Mouse (Mus musculus) liver, embryonic 14.5 days (tissue): ENCODE data around the gene Adgrf3. TPM values are rescaled to one million over a fixed set of nuclear protein-coding genes. Genes with fewer than 3 reads are reported as not detected.

Source experiments
- ATAC-seq: fragments of 200-750 bp; cut with Nextera tagmentation; 2 replicates; pipeline ENCODE4 v1.8.0; 2017; ENCODE audit warnings: moderate number of reproducible peaks, mild to moderate bottlenecking, moderate library complexity; ENCODE audit not compliant: insufficient read depth
- DNase-seq, 3 experiments: peaks; one replicate each; pipeline ENCODE4 v3.0.0-alpha.2; 2012 to 2013; ENCODE audit warnings: low read depth in 3 of 3, low spot score in 3 of 3
- H3K27ac ChIP-seq: fragments of 300-500 bp; sonication (generic); 2 replicates; pipeline ENCODE4 v1.5.1; 2014; ENCODE audit warnings: moderate library complexity, mild to moderate bottlenecking, control low read depth, inconsistent platforms
- H3K27me3 ChIP-seq: fragments of 300-500 bp; sonication (generic); 2 replicates; pipeline ENCODE4 v1.6.1; 2014; ENCODE audit warnings: mild to moderate bottlenecking, low read length, moderate library complexity; ENCODE audit not compliant: control insufficient read depth, insufficient read depth
- H3K36me3 ChIP-seq: fragments of 300-500 bp; sonication (generic); replicated peaks from 2 replicates; pipeline ENCODE4 v1.6.1; 2014; ENCODE audit warnings: low read depth; ENCODE audit not compliant: control insufficient read depth, insufficient read depth
- H3K4me1 ChIP-seq, 2 experiments: fragments of 200-500 bp in 1 of 2; fragments of 300-500 bp in 1 of 2; sonication (generic) in 1 of 2; replicated peaks; 2 replicates each; pipeline ENCODE4 v1.6.1; 2012 to 2014; ENCODE audit warnings: antibody characterized with exemption in 1 of 2, inconsistent platforms in 1 of 2, low read length in 1 of 2; ENCODE audit not compliant: control insufficient read depth in 2 of 2, insufficient read depth in 2 of 2
- H3K4me2 ChIP-seq: fragments of 300-500 bp; sonication (generic); 2 replicates; pipeline ENCODE4 v1.6.1; 2014; ENCODE audit warnings: low read depth, mild to moderate bottlenecking, control low read depth, moderate library complexity
- H3K4me3 ChIP-seq, 2 experiments: fragments of 200-500 bp in 1 of 2; fragments of 300-500 bp in 1 of 2; sonication (generic) in 1 of 2; 2 replicates each; pipeline ENCODE4 v1.5.1; 2012 to 2014; ENCODE audit warnings: low read depth in 2 of 2, low read length in 2 of 2, mild to moderate bottlenecking in 2 of 2, control low read depth in 1 of 2, inconsistent platforms in 1 of 2, moderate library complexity in 1 of 2; ENCODE audit not compliant: insufficient read depth in 1 of 2
- H3K9ac ChIP-seq: fragments of 300-500 bp; sonication (generic); replicated peaks from 2 replicates; pipeline ENCODE4 v1.6.1; 2014; ENCODE audit warnings: mild to moderate bottlenecking, control low read depth, moderate library complexity
- H3K9me3 ChIP-seq: fragments of 300-500 bp; sonication (generic); 2 replicates; pipeline ENCODE4 v1.6.1; 2016; ENCODE audit warnings: low read length, mixed read lengths; ENCODE audit not compliant: control insufficient read depth
- CTCF ChIP-seq: IDR thresholded peaks from 2 replicates; pipeline ENCODE4 v1.5.1; 2016; ENCODE audit warnings: antibody characterized with exemption, low read depth, control low read depth
- EP300 ChIP-seq: IDR thresholded peaks from 2 replicates; pipeline ENCODE4 v1.6.1; 2016; ENCODE audit warnings: antibody characterized with exemption, low read depth
- WGBS: fragments of 180-500 bp; shearing (Covaris S2); extraction: QIAGEN DNeasy Blood & Tissue Kit; methylation state at CpG from one replicate; pipeline ENCODE4 v1.1.7; 2014; ENCODE audit not compliant: insufficient replicate concordance; 5-methylcytosine and 5-hydroxymethylcytosine counted together
- polyA plus RNA-seq, 2 experiments: library from polyadenylated mRNA; depleted of rRNA in 1 of 2; stranded (reverse) in 1 of 2; unstranded in 1 of 2; fragments of >200 nt; fragmentation: Nextera tagmentation in 1 of 2; extraction: Ambion mirVana in 1 of 2; gene quantifications; 2 replicates each; pipeline versions ENCODE4 v1.2.1 to v1.2.3; 2012 to 2014

Gene Adgrf3
- polyA plus RNA-seq, 2 experiments, result 0.01 TPM; not detected in 1

DNA sequence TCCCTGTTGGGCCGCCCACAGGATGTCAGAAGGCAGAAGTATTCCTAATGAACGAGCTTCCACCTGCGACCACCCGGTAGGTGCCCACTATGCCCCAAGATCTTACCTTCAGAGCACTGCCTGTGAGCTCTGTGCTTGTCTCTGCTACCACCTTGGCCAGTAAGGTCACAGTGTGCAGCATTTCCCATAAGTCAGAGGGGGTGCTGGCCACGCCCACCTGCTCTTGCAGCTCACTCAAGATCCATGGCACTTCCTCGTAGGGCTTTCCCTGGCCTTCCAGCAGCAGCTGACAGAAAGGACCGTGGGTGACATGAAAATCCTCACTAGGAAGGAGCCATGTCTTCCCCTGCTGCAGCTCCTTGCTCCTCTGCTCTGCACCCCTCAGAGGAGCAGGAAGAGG, 7.3 kb downstream of the Adgrf3 start:
- ATAC-seq (no peak), DNase-seq (no peak)
- Histone ChIP-seq H3K4me3 (no peak overlapping the region), H3K4me2 (no peak overlapping the region), H3K36me3 (no peaks in the 10 kb centered on the region), H3K9ac (no peak overlapping the region), H3K9me3 (no peaks in the 10 kb centered on the region), H3K27ac (no peak overlapping the region), H3K4me1 (0 out of 4 replicates have a peak, but pooled peaks cover 0 to 5% of the 10 kb centered on the region in 2 experiments), H3K27me3 (no peaks in the 10 kb centered on the region)
- no peak for TF ChIP-seq EP300
- TF ChIP-seq CTCF, result no peak
- 20% methylated on average over 7 of the region's 7 CpGs for WGBS

DNA sequence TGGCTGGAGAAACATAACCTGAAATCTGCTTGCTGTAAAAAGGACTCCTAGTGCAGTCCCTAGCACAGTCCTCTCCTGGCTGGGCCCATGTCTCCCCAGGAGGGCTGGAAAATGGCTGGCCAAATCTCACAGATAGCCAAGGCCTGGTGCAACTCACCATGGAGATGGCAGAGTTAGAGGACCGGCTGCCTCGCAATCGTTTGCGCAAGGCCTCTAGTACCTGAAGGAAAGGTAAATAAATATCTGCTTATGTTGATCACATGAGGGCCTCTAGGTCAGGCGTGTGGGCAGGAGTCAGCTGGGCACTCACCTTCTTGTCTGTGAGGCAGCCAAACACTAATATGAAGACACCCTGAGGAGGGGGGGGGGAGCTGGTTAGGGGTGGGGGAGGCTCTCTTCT, 10.2 kb downstream of the Adgrf3 start:
- Histone ChIP-seq H3K4me3 (no peak overlapping the region), H3K9me3 (no peaks in the 10 kb centered on the region), H3K36me3 (no peaks in the 10 kb centered on the region), H3K27me3 (no peaks in the 10 kb centered on the region), H3K4me2 (no peak overlapping the region), H3K27ac (no peak overlapping the region), H3K9ac (no peak overlapping the region), H3K4me1 (0 out of 4 replicates have a peak, but pooled peaks cover 0 to 3% of the 10 kb centered on the region in 2 experiments)
- no peak for DNase-seq
- no peak for ATAC-seq
- no peak for TF ChIP-seq CTCF
- WGBS, result 70% methylated on average over 5 of the region's 5 CpGs

- 56% methylated on average over 1 of the region's 1 CpGs for WGBS
- Histone ChIP-seq H3K9ac (no peak overlapping the region), H3K27me3 (no peaks in the 10 kb centered on the region), H3K27ac (no peak overlapping the region), H3K4me3 (no peak overlapping the region), H3K9me3 (no peaks in the 10 kb centered on the region), H3K4me1 (peaks cover 0 to 2% of the 10 kb centered on the region in 2 experiments; a peak in 1 of 4 replicates), H3K36me3 (no peaks in the 10 kb centered on the region; the same call in 1 of the 2 replicates), H3K4me2 (no peak overlapping the region)
- DNase-seq (no peak), ATAC-seq (no peak)
- peak; percentile 14; the same call in 1 of the 2 replicates for TF ChIP-seq CTCF
- no peak for TF ChIP-seq EP300
These were observed 13.1 kb downstream of the Adgrf3 start for GRCm38 (mm10) chr5:30192452-30192851.

DNA sequence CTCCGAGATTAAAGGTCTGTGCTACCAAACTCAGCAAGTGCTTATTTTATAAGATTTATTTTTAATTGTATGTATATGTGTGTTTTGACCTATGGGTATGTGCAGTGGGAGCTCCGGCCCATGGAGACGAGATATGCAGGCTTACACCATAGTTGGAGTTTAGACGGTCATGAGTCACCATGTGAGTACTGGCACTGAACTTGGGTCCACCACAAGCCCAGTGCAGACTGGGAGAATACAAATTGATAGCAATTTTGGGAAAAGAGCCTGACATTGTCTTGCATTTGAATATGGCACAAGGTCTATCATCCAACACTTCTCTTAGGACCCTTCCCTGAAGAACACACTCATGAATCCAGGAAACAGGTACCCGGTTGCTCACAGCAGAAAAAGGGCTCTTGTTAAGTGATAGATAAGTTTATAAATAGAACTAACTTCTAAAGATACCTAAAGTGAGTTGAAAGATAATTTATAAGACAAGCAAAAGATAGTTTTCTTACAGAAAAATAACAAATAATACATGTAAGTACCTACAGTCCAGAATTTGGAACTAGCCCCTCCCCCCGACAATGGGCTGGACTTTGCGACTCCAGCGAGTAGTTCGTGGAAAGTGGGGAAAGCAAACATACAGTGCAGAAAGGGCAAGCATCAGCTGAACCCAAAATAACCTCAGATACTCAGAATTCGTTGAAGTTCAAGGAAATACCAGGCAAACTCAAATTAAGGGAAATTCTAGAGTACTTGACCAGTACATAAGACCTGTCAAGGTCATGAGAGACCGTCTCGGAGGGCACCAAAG, 17.6 kb downstream of the Adgrf3 start:
- peak in 1 of 3 experiments; percentile 20 for DNase-seq
- H3K27ac ChIP-seq, result no peak overlapping the region
- H3K9me3 ChIP-seq, result no peaks in the 10 kb centered on the region
- H3K36me3 ChIP-seq, result peaks cover 6% of the 10 kb centered on the region
- peak; percentile 63 for ATAC-seq
- H3K27me3 ChIP-seq, result no peaks in the 10 kb centered on the region
- TF ChIP-seq EP300 (0 out of 2 replicates have a peak, but pooled peaks have one; percentile 9), CTCF (no peak)
- no peaks in the 10 kb centered on the region; a peak in 1 of 4 replicates for H3K4me1 ChIP-seq
- no peak overlapping the region for H3K9ac ChIP-seq
- no peak overlapping the region for H3K4me2 ChIP-seq
- H3K4me3 ChIP-seq, result no peak overlapping the region
- WGBS, result 80% methylated on average over 12 of the region's 12 CpGs

DNA sequence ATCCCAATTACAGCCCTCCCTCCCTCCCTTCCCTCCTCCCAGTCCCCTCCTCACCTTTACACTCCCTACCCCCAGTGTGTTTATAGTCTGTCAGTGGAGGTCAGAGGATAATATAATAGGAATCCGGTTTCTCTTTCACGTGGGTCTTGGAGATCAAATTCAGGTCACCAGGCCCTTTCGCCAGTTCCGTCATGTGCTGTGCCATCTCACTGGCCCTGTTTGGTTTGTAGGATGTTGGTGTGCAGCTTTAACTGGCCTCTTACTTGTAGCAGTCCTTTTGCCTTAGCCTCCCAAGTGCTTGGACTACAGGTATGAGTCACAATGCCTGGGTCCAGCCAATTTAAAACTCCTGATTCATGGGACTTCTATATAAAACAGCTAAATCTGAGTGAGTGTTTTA, 29.7 kb downstream of the Adgrf3 start:
- Histone ChIP-seq H3K27me3 (no peaks in the 10 kb centered on the region), H3K9me3 (no peaks in the 10 kb centered on the region), H3K36me3 (peaks cover 47% of the 10 kb centered on the region), H3K4me1 (no peaks in the 10 kb centered on the region), H3K27ac (no peak overlapping the region), H3K9ac (no peak overlapping the region), H3K4me3 (no peak overlapping the region), H3K4me2 (no peak overlapping the region)
- TF ChIP-seq CTCF, result no peak
- TF ChIP-seq EP300, result no peak
- WGBS, result 87% methylated on average over 4 of the region's 4 CpGs
- ATAC-seq, result no peak
- no peak for DNase-seq
